Mouse (Mus musculus) 3T3-L1 (cell line): ENCODE measurements around the gene Hrasls5.

Experiments
- DNase-seq: peaks from one replicate; pipeline ENCODE4 v3.0.0-alpha.2; 2015; ENCODE audit warnings: low read depth, low spot score

The Hrasls5 gene

GRCm38 (mm10) chr19:7611942-7612757 is at the start of gene Hrasls5:
TSS of gene Hrasls5 (plus strand) at chr19:7612541.
- no peak for DNase-seq

DNA sequence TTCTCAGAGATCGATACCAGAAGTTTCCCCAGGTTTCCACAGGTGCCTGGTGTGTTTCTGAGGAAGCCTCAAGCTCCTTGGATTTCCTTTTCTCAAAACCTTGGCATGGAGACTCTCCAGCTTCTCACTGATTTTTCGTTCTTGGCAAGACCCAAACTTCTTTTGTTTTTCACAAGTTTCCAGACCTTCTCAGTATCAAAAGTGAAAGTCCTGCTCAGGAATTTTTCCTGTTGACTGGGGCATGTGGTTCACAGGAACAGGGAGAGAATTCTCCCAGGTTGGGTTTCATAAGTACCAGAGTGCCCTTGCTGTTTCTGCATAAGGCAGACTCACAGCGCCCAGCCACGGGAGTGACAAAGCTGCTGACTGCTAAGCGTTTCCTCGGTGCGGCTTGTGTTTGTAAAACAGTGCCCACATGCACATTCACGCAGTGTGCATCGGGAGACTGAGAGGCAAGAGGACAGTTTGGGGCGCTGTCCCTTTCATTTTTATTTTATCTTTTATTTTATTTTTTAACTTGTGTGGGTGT is 49.7 kb upstream of the Hrasls5 start:
- peak; percentile 39 for DNase-seq

DNA sequence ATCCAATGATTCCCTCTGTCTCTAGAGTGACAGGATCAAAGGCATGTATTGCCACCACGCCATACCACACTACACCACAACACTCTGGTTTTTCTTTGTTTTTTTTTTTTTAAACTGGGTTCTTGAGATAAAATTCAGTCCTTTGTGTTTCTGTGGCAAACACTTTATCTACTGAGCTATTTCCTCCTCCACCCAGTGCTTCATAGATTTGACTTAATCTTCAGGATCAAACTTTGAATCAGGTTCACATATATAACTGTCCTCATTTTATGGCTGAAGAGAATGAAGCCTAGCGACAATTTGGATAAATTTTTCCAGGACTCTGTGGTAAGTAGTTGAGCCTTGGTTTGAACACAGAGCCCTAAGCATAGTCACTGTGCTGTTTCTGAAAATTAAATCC is 48.7 kb upstream of the Hrasls5 start:
- DNase-seq: no peak

DNA sequence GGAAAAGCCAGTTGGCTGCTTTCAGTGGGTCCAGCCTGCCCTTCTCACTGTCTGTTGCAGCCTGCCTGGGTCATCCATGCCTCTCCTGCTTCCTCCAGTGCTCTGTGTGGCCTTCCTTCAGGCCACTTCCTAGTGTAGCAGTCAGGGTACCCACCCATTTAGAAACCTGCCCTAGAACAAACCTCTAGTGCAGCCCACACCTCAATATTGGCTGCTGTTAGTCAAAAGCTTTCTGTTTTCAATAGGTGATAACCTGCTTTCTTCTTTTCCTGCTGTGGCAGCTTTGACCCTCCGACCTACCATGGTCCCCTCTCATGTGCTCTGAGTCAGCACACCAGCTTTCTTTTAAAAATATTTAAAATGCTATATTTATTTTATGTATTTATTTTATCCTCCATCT is 47.9 kb upstream of the Hrasls5 start:
- no peak for DNase-seq

- no peak for DNase-seq
Measured at GRCm38 (mm10) chr19:7566826-7567225, 45.5 kb upstream of the Hrasls5 start.

GRCm38 (mm10) chr19:7568364-7568763 is 44.0 kb upstream of the Hrasls5 start:
- DNase-seq: peak; percentile 23

DNA sequence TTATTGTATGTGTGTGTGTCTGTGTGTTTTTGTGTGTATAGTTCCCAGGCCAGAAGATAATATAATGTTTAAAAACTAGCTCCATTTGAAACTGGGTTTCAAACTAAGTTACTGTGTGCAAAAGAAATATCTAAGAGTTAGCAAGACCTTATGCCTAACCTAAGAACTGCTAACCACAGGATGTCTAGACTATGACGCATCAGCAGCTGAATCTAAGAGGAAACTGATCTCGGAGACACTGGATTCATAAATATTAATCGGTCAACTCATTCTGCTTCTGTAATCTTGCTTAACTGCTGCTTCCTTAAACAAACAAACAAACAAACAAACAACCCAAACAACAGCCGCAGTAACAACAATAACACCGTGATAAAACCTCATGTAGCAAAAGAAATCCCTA is 42.7 kb upstream of the Hrasls5 start:
- peak; percentile 82 for DNase-seq

DNA sequence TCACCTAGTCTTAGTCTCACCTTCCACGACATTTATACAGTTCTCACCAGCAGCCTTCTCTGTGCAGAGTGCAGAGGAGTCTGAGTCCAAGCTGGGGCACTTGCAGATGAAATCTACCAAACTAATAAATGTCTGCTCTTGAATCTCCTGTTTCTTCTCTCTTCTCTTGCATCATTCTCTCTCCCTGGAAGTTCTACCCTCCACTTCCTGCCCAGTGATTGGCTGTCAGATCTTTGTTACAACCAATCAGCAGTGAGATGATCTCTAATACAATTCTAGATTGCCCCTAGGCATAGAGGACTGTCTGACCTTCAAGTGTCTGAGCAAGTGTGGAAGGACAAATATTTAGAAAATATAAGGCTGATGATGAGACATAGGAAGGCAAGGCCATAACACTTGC is 36.2 kb upstream of the Hrasls5 start:
- peak; percentile 63 for DNase-seq

GRCm38 (mm10) chr19:7577710-7578109 is 34.6 kb upstream of the Hrasls5 start:
- DNase-seq: no peak

GRCm38 (mm10) chr19:7581042-7581441 is 31.3 kb upstream of the Hrasls5 start:
- DNase-seq: no peak

DNA sequence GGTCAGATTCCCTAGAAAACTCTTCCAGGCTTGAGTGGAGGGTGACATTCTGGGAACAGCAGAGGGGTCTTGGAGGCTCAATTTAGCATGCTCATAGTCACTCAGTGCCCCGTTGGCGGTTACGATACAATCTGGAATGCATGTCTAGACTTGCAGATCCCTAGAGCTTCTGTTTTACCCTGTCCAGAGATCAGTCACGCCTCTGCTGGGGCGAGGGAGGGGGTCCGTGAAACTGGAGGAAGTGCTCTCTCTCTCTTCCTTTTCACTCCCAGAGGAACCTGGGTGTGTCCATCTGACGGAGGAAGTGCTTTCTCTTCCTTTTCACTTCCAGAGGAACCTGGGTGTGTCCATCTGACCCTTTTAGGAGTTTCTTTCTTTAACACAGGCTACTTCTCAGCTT is 29.2 kb upstream of the Hrasls5 start:
- no peak for DNase-seq

- DNase-seq: no peak
Measured at GRCm38 (mm10) chr19:7583599-7583998, 28.7 kb upstream of the Hrasls5 start.

GRCm38 (mm10) chr19:7585279-7585678 is 27.1 kb upstream of the Hrasls5 start:
- no peak for DNase-seq

- no peak for DNase-seq
Measured at GRCm38 (mm10) chr19:7585764-7586163, 26.6 kb upstream of the Hrasls5 start.

GRCm38 (mm10) chr19:7590795-7591194 is 21.5 kb upstream of the Hrasls5 start:
- no peak for DNase-seq

DNA sequence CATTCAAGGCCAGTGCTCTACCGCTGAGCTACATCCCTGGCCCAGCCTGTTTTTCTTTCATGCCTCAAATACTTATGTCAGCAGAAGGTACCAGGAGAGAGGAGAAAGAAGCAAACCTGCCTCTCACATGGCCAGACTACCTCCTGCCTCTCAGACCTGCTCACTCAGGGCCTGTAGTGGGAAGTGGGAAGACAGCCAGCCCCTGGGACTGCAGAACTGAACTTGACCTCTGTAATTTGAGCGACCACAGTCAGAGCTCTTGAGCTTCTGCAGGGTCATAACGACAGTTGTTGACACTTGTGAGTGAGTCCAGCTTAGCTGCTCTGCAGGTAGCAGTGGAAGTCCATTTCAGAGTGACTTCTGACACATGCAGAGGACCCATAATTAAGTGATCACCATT is 20.3 kb upstream of the Hrasls5 start:
- peak; percentile 48 for DNase-seq

GRCm38 (mm10) chr19:7595534-7595933 is 16.8 kb upstream of the Hrasls5 start:
- DNase-seq: peak; percentile 85

DNA sequence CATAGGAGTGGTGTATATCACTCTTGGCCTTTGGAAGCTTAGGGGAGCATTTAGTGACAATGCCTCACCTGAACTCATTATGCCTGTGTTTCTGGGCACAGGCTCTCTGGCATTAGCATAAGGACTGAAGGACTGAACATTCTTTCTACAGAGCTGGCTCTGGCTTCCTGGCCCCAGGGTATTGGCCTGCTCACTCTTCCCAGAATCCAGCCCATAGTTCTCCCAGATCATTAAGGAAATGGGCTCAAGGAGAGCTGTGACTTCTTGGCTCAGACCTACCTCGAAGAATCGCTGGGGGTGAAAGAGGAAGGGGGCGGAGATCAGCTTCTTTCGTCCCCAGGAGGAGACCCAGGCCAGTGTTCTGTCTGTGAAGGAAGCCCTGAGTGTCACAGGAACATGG is 13.9 kb upstream of the Hrasls5 start:
- no peak for DNase-seq

GRCm38 (mm10) chr19:7601551-7601950 is 10.8 kb upstream of the Hrasls5 start:
- no peak for DNase-seq

- no peak for DNase-seq
Measured at GRCm38 (mm10) chr19:7604107-7604506, 8.2 kb upstream of the Hrasls5 start.

- no peak for DNase-seq
Measured at GRCm38 (mm10) chr19:7605013-7605412, 7.3 kb upstream of the Hrasls5 start.

- no peak for DNase-seq
Measured at GRCm38 (mm10) chr19:7605930-7606783, 6.2 kb upstream of the Hrasls5 start.
